Mouse (Mus musculus): Measurements from ENCODE around the gene Bex4.
"Not testable (repeated sequence)": the region's sequence is repeated elsewhere in the genome, so short reads cannot be mapped to it uniquely, and the experiment has no call there.

The Bex4 gene

GRCm38 (mm10) chrX:136138827-136139639 is at the start of gene Bex4:
Bex4 (plus strand) TSS chrX:136138996.
- not testable (repeated sequence) for DNase-seq (ENCODE audit: low spot score)

DNA sequence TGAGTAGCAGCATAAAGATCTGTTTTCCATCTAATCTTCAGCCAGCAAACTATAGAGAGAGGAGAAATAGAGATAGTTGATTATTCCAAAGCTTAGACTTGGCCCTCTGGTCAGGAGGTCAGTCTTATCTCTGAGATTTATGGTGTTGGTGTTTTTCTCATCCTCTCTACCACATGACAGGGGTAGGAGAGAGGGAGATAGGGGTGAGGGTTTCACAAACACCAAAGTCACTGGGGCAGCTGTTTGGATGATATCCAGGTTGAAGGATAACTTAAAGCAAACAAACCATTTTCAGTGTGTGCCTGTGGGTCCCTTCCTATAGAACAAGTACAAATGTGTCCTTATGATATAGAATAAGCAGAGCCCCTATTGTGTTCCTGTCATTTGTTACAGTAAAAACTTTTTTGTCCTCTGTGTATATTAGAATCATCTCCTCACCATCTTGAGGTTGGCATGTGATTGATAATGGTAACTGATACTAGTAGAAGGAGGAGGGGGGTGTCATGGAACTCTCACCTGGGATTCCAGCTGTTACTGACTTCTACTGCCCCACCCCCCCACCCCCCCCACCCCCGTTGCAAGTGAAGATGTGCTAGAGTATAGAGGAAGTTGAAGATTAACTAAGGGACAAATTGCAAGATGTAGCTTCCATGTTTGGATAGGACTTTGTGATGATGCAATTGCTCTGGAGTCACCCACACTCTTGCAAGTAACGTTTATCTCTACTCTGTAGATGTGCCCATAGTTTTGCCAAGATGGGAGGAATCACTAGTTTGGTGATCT is 46.1 kb upstream of the Bex4 start:
- DNase-seq (ENCODE audit: low spot score): no peak

DNA sequence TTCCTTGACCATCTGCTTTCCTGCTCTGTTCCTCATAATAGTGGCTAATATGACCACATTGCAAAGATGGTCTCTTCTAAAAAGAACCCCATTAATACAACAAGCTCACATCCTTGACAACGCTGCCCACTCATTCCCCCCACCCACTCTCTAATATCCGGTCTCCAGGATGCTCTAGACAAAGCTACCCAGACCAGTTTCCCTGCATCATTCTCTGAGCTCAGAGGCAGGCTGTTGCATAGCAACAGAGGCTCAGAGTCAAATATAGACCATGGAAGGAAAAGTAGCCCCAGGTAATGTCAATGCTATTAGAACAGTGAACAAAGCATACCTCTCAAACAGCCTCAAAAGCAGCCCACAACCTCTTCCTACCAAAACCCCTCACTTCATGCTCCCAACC is 44.4 kb upstream of the Bex4 start:
- DNase-seq (ENCODE audit: low spot score): no peak

GRCm38 (mm10) chrX:136104046-136104723 is 34.6 kb upstream of the Bex4 start:
- DNase-seq (ENCODE audit: low spot score): no peak

DNA sequence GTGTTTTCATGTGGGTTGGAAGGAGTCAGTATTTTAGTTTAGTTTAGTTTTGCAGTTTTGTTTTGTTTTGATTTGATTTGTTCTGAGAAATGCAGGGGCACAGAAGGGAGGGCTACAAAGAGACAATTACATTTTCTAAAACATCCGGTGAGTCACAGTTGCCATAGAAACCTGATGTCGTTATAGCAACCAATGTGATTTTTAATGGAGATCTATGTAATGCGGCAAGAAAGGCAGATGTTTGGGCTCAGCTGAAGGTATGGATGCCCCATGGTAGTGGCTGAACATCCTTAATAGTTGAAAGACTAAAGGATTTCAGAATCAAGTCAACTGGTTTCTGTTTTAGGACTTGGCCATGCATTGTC is 34.1 kb upstream of the Bex4 start:
- DNase-seq (ENCODE audit: low spot score): no peak

DNA sequence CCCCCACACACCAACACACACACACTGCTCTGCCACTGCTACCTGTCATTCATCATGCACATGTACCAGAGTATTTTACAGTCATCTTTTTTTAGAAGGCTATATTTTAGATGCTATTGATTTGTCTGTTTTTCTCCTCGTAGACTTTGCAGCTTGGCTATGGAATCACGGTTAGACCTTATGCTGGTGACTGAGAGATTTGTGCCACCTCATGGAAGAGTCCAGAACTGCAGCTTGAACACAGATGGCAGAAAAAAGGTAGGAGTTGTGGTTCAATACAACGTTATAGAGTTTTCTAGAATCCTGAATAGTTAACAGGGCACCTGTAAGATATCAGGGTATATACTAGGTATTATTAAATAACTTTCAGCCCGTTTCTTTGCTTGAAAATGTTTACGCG is 30.9 kb upstream of the Bex4 start:
- DNase-seq (ENCODE audit: low spot score): no peak

- no peak for DNase-seq (ENCODE audit: low spot score)
These were observed 23.8 kb upstream of the Bex4 start for GRCm38 (mm10) chrX:136115015-136115414.

DNA sequence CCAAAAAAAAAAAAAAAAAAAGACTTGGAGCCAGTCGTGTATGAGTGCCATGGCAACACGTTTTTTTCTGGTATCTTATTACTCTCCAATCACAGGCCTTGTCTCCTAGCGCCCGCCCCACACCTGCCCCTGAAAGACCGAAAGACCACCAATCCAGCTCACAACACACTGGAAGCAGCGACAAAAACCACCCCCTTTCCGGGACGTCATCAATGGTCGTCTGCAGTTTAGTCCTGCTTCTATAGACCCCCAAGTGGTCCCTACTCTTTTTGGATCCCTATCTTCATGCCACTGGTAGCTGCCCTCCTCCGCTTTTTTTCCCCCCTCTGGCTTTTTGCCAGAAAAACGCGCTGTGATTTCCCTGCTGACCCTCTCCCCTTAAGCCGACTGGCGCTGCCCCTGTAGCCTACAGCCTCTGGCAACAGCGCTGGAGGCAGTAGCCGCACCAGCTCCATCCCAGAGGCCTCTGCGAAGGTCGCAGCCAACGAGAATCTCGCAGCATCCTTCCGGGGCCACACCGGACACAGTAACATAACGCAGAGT is 23.3 kb upstream of the Bex4 start:
- no peak for DNase-seq (ENCODE audit: low spot score)

GRCm38 (mm10) chrX:136127038-136127743 is 11.6 kb upstream of the Bex4 start:
- no peak for DNase-seq (ENCODE audit: low spot score)

DNA sequence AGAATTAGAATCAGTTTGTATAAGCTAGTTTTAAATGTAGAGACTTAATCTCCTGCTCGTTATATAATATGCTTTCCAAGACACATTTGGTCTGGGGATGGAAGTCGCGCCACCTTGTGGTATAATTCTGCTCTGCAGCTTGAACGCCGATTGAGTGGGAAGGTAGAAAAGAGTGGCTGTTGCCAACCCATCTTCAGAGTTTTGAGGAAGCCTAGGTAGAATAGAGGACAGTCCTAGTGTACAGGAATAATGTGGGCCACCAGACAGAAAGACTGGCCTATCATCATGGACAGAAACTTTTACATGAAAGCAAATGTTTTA is 11.1 kb upstream of the Bex4 start:
- DNase-seq (ENCODE audit: low spot score): peak; percentile 19

GRCm38 (mm10) chrX:136135559-136135958 is 3.2 kb upstream of the Bex4 start:
- no peak for DNase-seq (ENCODE audit: low spot score)

- DNase-seq (ENCODE audit: low spot score): not testable (repeated sequence)
These were observed 826 bp downstream of the Bex4 start for GRCm38 (mm10) chrX:136139640-136140004.

DNA sequence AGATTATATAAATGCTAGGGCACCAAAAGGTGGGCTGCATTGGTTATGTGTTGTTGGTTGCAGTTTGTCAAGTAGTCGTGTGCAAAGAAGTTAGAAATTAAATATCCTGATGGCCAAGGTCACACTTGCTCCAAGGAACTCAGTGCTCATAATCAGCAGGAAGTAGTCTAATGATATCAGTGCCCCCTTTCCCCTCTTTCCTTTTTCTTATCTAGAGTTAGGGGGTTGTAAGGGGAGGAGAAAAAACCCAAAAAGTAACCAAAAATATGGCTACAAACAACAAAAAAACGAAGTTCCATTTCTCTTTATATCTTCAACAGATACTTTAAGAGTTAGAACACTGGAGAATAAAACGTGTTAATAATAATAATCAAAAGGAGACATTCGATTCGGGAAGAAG is 2.6 kb downstream of the Bex4 start:
- DNase-seq (ENCODE audit: low spot score): no peak

DNA sequence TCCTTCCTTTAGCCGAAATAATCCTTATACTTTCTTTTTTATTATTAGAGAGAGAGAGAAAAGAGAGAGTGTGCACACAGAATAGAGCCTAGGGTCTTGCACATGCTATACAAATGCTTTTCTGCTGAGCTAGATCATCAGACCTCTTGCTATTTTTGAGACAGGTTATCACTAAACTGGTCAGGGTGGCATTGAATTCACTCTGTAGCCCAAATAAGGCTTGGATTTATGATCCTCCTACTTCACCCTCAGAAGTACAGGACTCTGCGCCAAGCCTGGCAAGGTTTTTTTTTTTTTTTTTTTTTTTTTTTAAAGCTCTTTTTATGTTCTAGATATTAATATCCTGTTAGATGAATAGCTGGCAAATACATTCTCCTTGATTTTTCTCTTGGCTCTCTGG is 4.9 kb downstream of the Bex4 start:
- DNase-seq (ENCODE audit: low spot score): no peak

GRCm38 (mm10) chrX:136144195-136144594 is 5.4 kb downstream of the Bex4 start:
- no peak for DNase-seq (ENCODE audit: low spot score)

- DNase-seq (ENCODE audit: low spot score): no peak
These were observed 31.8 kb downstream of the Bex4 start for GRCm38 (mm10) chrX:136170625-136171024.

GRCm38 (mm10) chrX:136171189-136172117 is 32.7 kb downstream of the Bex4 start:
- peak; percentile 12 for DNase-seq (ENCODE audit: low spot score)

GRCm38 (mm10) chrX:136172118-136172551 is 33.3 kb downstream of the Bex4 start, which contains the start of gene Tceal8:
Tceal8 (minus strand) TSS chrX:136172342.
- DNase-seq (ENCODE audit: low spot score): peak; percentile 47

- DNase-seq (ENCODE audit: low spot score): no peak
These were observed 34.0 kb downstream of the Bex4 start for GRCm38 (mm10) chrX:136172786-136173185.

DNA sequence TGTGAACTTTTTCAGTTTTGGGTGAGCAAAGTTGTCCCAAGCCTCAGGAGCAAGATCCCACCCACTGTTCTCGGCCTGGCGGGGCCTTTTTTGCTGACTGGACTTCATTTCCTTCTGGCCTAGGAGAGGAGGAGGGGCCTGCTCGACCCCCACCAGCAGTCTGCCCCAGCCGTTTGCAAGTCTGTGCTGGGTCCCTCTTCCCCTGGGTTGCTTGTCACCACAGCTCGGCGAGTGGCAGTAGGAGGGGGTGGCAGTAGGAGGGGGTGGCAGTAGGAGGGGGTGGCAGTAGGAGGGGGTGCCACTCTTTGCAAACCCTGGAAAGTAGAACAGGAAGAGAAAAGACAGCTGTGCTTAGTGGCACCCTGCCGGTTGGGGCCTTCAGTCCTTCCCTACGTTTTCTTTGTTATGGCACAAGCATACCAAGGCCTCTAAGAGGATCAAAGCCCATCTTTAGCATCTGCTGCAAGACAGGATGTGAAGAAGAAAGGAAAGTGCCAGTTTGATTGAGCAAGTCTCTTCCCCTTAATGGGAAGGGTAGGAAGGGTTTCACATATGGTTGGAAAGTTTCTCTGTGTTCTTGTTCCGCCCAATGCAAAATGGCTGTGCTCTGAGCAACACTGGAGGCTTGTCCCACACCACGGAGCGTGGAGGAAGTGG is 42.2 kb downstream of the Bex4 start:
- DNase-seq (ENCODE audit: low spot score): no peak
